Mouse (Mus musculus) urinary bladder, postnatal 25 days (tissue): ENCODE results near the gene Vmn2r68.

Experiments
- DNase-seq: peaks from one replicate; pipeline ENCODE4 v3.0.0; 2022; ENCODE audit warnings: low spot score

Gene Vmn2r68

DNA sequence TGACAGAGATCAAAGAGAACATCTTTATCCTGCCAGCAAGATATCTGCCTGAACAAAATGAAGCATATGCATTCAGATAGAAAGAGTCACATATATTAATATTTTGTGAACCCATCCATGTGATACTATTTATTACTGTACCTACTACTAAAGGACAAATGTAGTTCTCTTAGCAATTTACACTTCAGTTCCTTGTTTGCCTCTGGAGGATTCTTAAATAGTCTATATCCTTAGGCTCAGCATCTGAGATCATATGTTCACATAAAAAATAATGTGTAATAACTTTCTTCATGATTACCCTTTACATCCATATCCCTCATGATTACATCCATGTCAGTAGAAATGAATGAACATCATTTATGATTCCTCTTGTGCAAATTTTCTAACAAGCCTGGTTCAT lies at the start of gene Vmn2r68:
Vmn2r68 (minus strand) TSS at position 101 of the 400 bp plus-strand sequence.
- DNase-seq, result no peak
